Mouse (Mus musculus) retina, adult 2 months (tissue): ENCODE results near the gene Alg9.
A peak's percentile ranks its signal among the peaks of the same experiment; 100 is the strongest.

Experiments
- DNase-seq: peaks from one replicate; pipeline ENCODE4 v3.0.0-alpha.2; 2012; ENCODE audit warnings: low read depth, low spot score

The Alg9 gene

GRCm38 (mm10) chr9:50774991-50775612, at the start of gene Alg9, which contains the start of gene 1110032A03Rik:
Alg9 (plus strand) TSS chr9:50775019.
1110032A03Rik (minus strand) TSS chr9:50775520.
- DNase-seq, result peak; percentile 67

- DNase-seq, result no peak
Observed at GRCm38 (mm10) chr9:50725921-50726590, 48.8 kb upstream of the Alg9 start.

- no peak for DNase-seq
Observed at GRCm38 (mm10) chr9:50727171-50727924, 47.5 kb upstream of the Alg9 start.

GRCm38 (mm10) chr9:50727925-50728651, 46.7 kb upstream of the Alg9 start:
- peak; percentile 54 for DNase-seq

- no peak for DNase-seq
Observed at GRCm38 (mm10) chr9:50729600-50729999, 45.2 kb upstream of the Alg9 start.

DNA sequence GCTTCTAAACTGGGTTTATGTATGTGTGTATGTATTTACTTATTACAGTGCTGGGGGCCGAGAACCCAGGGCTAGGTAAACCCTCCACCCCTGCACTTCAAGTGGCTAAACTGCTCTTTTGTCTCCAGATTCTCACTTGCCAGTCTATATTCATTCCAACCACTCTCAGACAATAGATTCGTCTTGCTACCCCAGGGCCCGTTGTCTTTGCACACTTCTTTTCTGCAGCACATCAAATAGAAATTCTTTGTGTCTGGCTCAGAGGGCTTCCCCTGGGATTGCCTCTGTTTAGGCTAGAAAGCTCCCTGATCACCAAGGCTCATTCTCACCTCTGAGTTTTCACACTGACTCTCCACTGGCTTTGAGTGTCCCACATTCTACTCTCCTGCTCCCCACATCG, 42.3 kb upstream of the Alg9 start:
- DNase-seq, result no peak

- peak; percentile 55 for DNase-seq
Observed at GRCm38 (mm10) chr9:50734989-50735388, 39.8 kb upstream of the Alg9 start.

GRCm38 (mm10) chr9:50738914-50739870, 35.6 kb upstream of the Alg9 start, which contains the start of gene Dixdc1:
Dixdc1 (minus strand) TSS chr9:50739517.
- peak; percentile 83 for DNase-seq

GRCm38 (mm10) chr9:50740867-50741784, 33.7 kb upstream of the Alg9 start:
- no peak for DNase-seq

- DNase-seq, result no peak
Observed at GRCm38 (mm10) chr9:50742261-50742660, 32.6 kb upstream of the Alg9 start.

GRCm38 (mm10) chr9:50742744-50743143, 32.1 kb upstream of the Alg9 start:
- DNase-seq, result no peak

DNA sequence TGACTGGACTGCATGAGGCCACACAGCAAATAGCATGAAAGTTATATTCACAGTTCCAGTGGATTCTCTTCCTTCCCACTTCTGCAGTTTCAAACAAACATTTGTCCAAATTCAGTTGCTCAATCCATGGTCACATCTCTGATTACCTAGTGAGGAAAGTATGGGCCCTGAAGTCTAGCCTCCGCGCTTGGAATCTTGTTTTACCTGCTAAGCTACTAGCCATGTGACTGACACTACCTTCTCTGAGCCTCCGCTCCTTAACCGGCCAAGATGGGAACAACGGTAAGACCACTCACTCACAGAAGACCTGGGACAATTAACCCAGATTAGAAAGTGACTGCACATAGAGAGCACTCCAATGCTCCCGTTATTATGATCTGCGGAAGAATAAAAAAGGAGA, 29.0 kb upstream of the Alg9 start:
- DNase-seq, result no peak

DNA sequence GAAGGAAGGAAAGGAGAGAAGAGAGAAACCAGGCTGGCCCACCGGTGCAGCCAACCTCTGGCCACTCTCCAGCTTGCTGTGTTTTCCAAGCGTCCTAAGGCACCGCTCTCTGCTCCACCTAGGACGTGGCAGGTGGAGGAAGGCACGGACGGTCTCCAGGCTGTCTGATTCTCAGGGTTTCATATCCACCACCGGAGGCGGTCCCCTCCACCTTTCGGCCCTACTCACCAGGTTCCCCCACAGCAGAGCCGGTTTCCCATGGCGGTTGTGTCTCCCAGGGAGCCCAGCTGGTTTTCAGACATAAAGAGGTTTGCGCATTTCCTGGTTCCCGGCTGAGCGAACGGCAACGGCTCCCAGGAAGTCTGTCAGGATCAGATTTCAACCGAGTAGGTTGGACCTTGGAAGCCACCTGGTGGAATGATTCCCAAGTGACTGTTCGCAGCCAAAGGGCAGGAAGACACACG, 28.6 kb upstream of the Alg9 start, which contains the start of gene 2310030G06Rik:
2310030G06Rik (minus strand) TSS at position 323 of the 464 bp plus-strand sequence.
- DNase-seq, result no peak

GRCm38 (mm10) chr9:50750706-50751105, 24.1 kb upstream of the Alg9 start:
- DNase-seq, result no peak

- no peak for DNase-seq
Observed at GRCm38 (mm10) chr9:50751323-50751722, 23.5 kb upstream of the Alg9 start, which contains the start of gene Cryab. Cryab (plus strand) TSS chr9:50751325.

GRCm38 (mm10) chr9:50752054-50752602, 22.7 kb upstream of the Alg9 start, which contains the start of gene Hspb2:
Hspb2 (minus strand) TSS chr9:50752354.
- no peak for DNase-seq

DNA sequence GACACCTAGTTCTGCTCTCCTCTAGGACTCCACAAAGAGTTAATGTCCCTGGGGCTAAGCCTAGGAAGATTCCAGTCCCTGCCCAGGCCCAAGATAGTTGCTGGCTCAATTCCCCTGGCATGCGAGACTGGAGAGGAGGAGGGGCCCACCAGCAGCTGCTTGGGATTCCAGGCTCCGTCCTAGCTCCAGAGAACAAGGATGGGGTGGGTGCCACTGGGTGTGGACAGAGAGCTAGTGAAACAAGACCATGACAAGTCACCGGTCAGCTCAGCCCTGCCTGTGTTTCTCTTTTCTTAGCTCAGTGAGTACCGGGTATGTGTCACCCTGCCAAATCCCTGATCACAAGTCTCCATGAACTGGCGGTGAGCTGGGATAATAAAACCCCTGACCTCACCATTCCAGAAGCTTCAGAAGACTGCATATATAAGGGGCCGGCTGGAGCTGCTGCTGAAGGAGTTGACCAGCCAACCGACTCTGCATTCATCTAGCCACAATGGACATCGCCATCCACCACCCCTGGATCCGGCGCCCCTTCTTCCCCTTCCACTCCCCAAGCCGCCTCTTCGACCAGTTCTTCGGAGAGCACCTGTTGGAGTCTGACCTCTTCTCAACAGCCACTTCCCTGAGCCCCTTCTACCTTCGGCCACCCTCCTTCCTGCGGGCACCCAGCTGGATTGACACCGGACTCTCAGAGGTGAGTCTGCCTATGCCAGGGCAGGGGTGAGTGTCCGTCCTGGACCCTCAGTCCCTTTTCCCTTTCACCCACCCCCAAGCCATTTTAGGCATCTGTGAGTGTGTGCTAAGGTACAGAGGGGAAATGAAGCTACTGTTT, 21.8 kb upstream of the Alg9 start:
- no peak for DNase-seq

DNA sequence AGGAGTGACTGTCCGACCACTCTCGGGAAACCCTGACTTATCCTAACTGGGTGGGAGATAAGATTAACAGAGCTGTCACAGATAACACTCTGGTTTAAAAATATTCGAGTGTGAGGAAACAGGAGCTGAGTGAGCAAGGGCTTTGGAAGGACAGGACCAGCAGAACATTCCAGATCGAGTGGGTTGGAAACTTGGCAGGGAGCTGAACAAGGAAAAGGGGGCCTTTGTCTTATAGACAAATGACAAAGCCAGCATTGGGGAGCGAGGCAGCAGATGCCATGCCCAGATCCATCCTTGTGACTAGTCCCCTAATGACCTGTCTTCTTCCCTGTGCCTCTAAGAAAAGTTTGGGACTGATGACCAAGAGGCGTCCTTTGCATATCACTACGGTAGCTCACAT, 20.9 kb upstream of the Alg9 start:
- DNase-seq, result no peak
